Mouse (Mus musculus): ENCODE data around the gene LTO1.
"Not testable (repeated sequence)": the region's sequence is repeated elsewhere in the genome, so short reads cannot be mapped to it uniquely, and the experiment has no call there.

The LTO1 gene

GRCm38 (mm10) chr7:144914948-144915750, at the start of gene LTO1:
Gene LTO1, plus strand, starts transcription at chr7:144915100.
- DNase-seq (ENCODE audit: low read depth, low spot score): peak; percentile 97

- no peak for DNase-seq (ENCODE audit: low read depth, low spot score)
These were observed 47.7 kb upstream of the LTO1 start for GRCm38 (mm10) chr7:144867161-144867560.

- no peak for DNase-seq (ENCODE audit: low read depth, low spot score)
These were observed 47.3 kb upstream of the LTO1 start for GRCm38 (mm10) chr7:144867602-144868001.

- no peak for DNase-seq (ENCODE audit: low read depth, low spot score)
These were observed 42.5 kb upstream of the LTO1 start for GRCm38 (mm10) chr7:144872420-144872819.

GRCm38 (mm10) chr7:144873160-144873559, 41.7 kb upstream of the LTO1 start:
- DNase-seq (ENCODE audit: low read depth, low spot score): no peak

- no peak for DNase-seq (ENCODE audit: low read depth, low spot score)
These were observed 40.7 kb upstream of the LTO1 start for GRCm38 (mm10) chr7:144874226-144874625.

GRCm38 (mm10) chr7:144878401-144878800, 36.5 kb upstream of the LTO1 start:
- no peak for DNase-seq (ENCODE audit: low read depth, low spot score)

GRCm38 (mm10) chr7:144883106-144883505, 31.8 kb upstream of the LTO1 start:
- no peak for DNase-seq (ENCODE audit: low read depth, low spot score)

- no peak for DNase-seq (ENCODE audit: low read depth, low spot score)
These were observed 27.2 kb upstream of the LTO1 start for GRCm38 (mm10) chr7:144887672-144888071.

GRCm38 (mm10) chr7:144888564-144889299, 26.2 kb upstream of the LTO1 start:
- DNase-seq (ENCODE audit: low read depth, low spot score): no peak

GRCm38 (mm10) chr7:144890661-144891060, 24.2 kb upstream of the LTO1 start:
- DNase-seq (ENCODE audit: low read depth, low spot score): not testable (repeated sequence)

GRCm38 (mm10) chr7:144891863-144892262, 23.0 kb upstream of the LTO1 start:
- DNase-seq (ENCODE audit: low read depth, low spot score): peak; percentile 62

- no peak for DNase-seq (ENCODE audit: low read depth, low spot score)
These were observed 22.6 kb upstream of the LTO1 start for GRCm38 (mm10) chr7:144892322-144892721.

- DNase-seq (ENCODE audit: low read depth, low spot score): peak; percentile 43
These were observed 20.7 kb upstream of the LTO1 start for GRCm38 (mm10) chr7:144894191-144894590.

- DNase-seq (ENCODE audit: low read depth, low spot score): no peak
These were observed 20.2 kb upstream of the LTO1 start for GRCm38 (mm10) chr7:144894706-144895105.

- peak; percentile 91 for DNase-seq (ENCODE audit: low read depth, low spot score)
These were observed 19.4 kb upstream of the LTO1 start for GRCm38 (mm10) chr7:144895305-144896111.

GRCm38 (mm10) chr7:144896294-144897218, 18.3 kb upstream of the LTO1 start, which contains the start of gene Fgf15:
Gene Fgf15, plus strand, starts transcription at chr7:144896531.
- peak; percentile 14 for DNase-seq (ENCODE audit: low read depth, low spot score)

- DNase-seq (ENCODE audit: low read depth, low spot score): no peak
These were observed 16.4 kb upstream of the LTO1 start for GRCm38 (mm10) chr7:144898506-144898905.

GRCm38 (mm10) chr7:144905514-144905913, 9.4 kb upstream of the LTO1 start:
- not testable (repeated sequence) for DNase-seq (ENCODE audit: low read depth, low spot score)

GRCm38 (mm10) chr7:144906708-144907397, 8.0 kb upstream of the LTO1 start:
- DNase-seq (ENCODE audit: low read depth, low spot score): peak; percentile 70
